Mouse (Mus musculus): ENCODE measurements at regions not wholly inside any gene's neighbourhood (a gene's known extent, or its start where the extent isn't known, plus 50 kb on each side); places are given as distances from the start of the nearest gene placed in this dataset.

- TF ChIP-seq CTCF (IDR thresholded peaks at IDR 0.05; ENCODE audit: control insufficient read depth, insufficient read depth, insufficient read length) (no peak), MAX (IDR thresholded peaks at IDR 0.05) (no peak), MYOG (IDR thresholded peaks at IDR 0.05; ENCODE audit: control insufficient read depth, extremely low read depth, insufficient read length) (no peak), USF1 (IDR thresholded peaks at IDR 0.05; ENCODE audit: low read depth) (no peak), FOSL1 (IDR thresholded peaks at IDR 0.05; ENCODE audit: insufficient read depth, low read length, poor library complexity, severe bottlenecking) (no peak), MYOD1 (IDR thresholded peaks at IDR 0.05; ENCODE audit: control insufficient read depth, insufficient read length, low read depth) (no peak), CEBPB (IDR thresholded peaks at IDR 0.05; ENCODE audit: low read depth) (no peak)
- H3K36me3 ChIP-seq (ENCODE audit: control insufficient read depth, insufficient read depth) = no peaks in the 10 kb centered on the region
- peaks cover 4% of the 10 kb centered on the region for H3K27me3 ChIP-seq (ENCODE audit: control insufficient read depth, insufficient read depth, insufficient read length)
- no peak overlapping the region for H3K4me3 ChIP-seq (ENCODE audit: insufficient read depth, poor library complexity, severe bottlenecking)
- no peak overlapping the region for H3ac ChIP-seq (ENCODE audit: control insufficient read depth, insufficient read length, low read depth)
- H3K79me2 ChIP-seq (ENCODE audit: control insufficient read depth, insufficient read depth) = no peaks in the 10 kb centered on the region
- no peaks in the 10 kb centered on the region for H3K79me3 ChIP-seq (ENCODE audit: low read depth)
Observed at GRCm38 (mm10) chr11:32941331-32942009, 117.1 kb upstream of the Smim23 start.

GRCm38 (mm10) chr11:32939102-32939501 lies 114.7 kb upstream of the Smim23 start:
- H3K79me3 ChIP-seq (ENCODE audit: low read depth) = no peaks in the 10 kb centered on the region
- no peak overlapping the region for H3K4me3 ChIP-seq (ENCODE audit: insufficient read depth, poor library complexity, severe bottlenecking)
- no peak for TF ChIP-seq CEBPB (IDR thresholded peaks at IDR 0.05; ENCODE audit: low read depth)
- TF ChIP-seq MYOD1 (IDR thresholded peaks at IDR 0.05; ENCODE audit: control insufficient read depth, insufficient read length, low read depth) = no peak
- TF ChIP-seq MYOG (IDR thresholded peaks at IDR 0.05; ENCODE audit: control insufficient read depth, extremely low read depth, insufficient read length) = no peak
- TF ChIP-seq USF1 (IDR thresholded peaks at IDR 0.05; ENCODE audit: low read depth) = no peak
- peaks cover under 1% of the 10 kb centered on the region for H3K27me3 ChIP-seq (ENCODE audit: control insufficient read depth, insufficient read depth, insufficient read length)
- no peaks in the 10 kb centered on the region for H3K79me2 ChIP-seq (ENCODE audit: control insufficient read depth, insufficient read depth)
- H3K36me3 ChIP-seq (ENCODE audit: control insufficient read depth, insufficient read depth) = no peaks in the 10 kb centered on the region
- no peak overlapping the region for H3ac ChIP-seq (ENCODE audit: control insufficient read depth, insufficient read length, low read depth)

- H3K4me3 ChIP-seq (ENCODE audit: insufficient read depth, poor library complexity, severe bottlenecking) = no peak overlapping the region
- TF ChIP-seq FOSL1 (IDR thresholded peaks at IDR 0.05; ENCODE audit: insufficient read depth, low read length, poor library complexity, severe bottlenecking) = no peak
- no peak for TF ChIP-seq MYOD1 (IDR thresholded peaks at IDR 0.05; ENCODE audit: control insufficient read depth, insufficient read length, low read depth)
- TF ChIP-seq MAX (IDR thresholded peaks at IDR 0.05) = no peak
- TF ChIP-seq MYOG (IDR thresholded peaks at IDR 0.05; ENCODE audit: control insufficient read depth, extremely low read depth, insufficient read length) = no peak
- no peak for TF ChIP-seq CTCF (IDR thresholded peaks at IDR 0.05; ENCODE audit: control insufficient read depth, insufficient read depth, insufficient read length)
- no peak for TF ChIP-seq USF1 (IDR thresholded peaks at IDR 0.05; ENCODE audit: low read depth)
- TF ChIP-seq CEBPB (IDR thresholded peaks at IDR 0.05; ENCODE audit: low read depth) = no peak
- H3K27me3 ChIP-seq (ENCODE audit: control insufficient read depth, insufficient read depth, insufficient read length) = no peaks in the 10 kb centered on the region
- no peak overlapping the region for H3ac ChIP-seq (ENCODE audit: control insufficient read depth, insufficient read length, low read depth)
- H3K79me2 ChIP-seq (ENCODE audit: control insufficient read depth, insufficient read depth) = no peaks in the 10 kb centered on the region
- no peaks in the 10 kb centered on the region for H3K36me3 ChIP-seq (ENCODE audit: control insufficient read depth, insufficient read depth)
- H3K79me3 ChIP-seq (ENCODE audit: low read depth) = no peaks in the 10 kb centered on the region
Observed at GRCm38 (mm10) chr11:32937167-32937566, 112.8 kb upstream of the Smim23 start.

- Histone ChIP-seq H3K27me3 (ENCODE audit: control insufficient read depth, insufficient read depth, insufficient read length) (no peaks in the 10 kb centered on the region), H3ac (ENCODE audit: control insufficient read depth, insufficient read length, low read depth) (no peak overlapping the region), H3K79me2 (ENCODE audit: control insufficient read depth, insufficient read depth) (no peaks in the 10 kb centered on the region), H3K36me3 (ENCODE audit: control insufficient read depth, insufficient read depth) (no peaks in the 10 kb centered on the region), H3K4me3 (ENCODE audit: insufficient read depth, poor library complexity, severe bottlenecking) (no peak overlapping the region), H3K79me3 (ENCODE audit: low read depth) (no peaks in the 10 kb centered on the region)
- TF ChIP-seq CEBPB (IDR thresholded peaks at IDR 0.05; ENCODE audit: low read depth) = no peak
- TF ChIP-seq MYOD1 (IDR thresholded peaks at IDR 0.05; ENCODE audit: control insufficient read depth, insufficient read length, low read depth) = no peak
- no peak for TF ChIP-seq USF1 (IDR thresholded peaks at IDR 0.05; ENCODE audit: low read depth)
- TF ChIP-seq MAX (IDR thresholded peaks at IDR 0.05) = no peak
- TF ChIP-seq CTCF (IDR thresholded peaks at IDR 0.05; ENCODE audit: control insufficient read depth, insufficient read depth, insufficient read length) = no peak
- no peak for TF ChIP-seq MYOG (IDR thresholded peaks at IDR 0.05; ENCODE audit: control insufficient read depth, extremely low read depth, insufficient read length)
- no peak for TF ChIP-seq FOSL1 (IDR thresholded peaks at IDR 0.05; ENCODE audit: insufficient read depth, low read length, poor library complexity, severe bottlenecking)
Observed at GRCm38 (mm10) chr11:32931928-32932327, 107.5 kb upstream of the Smim23 start.

- no peak overlapping the region for H3K4me3 ChIP-seq (ENCODE audit: insufficient read depth, poor library complexity, severe bottlenecking)
- no peaks in the 10 kb centered on the region for H3K27me3 ChIP-seq (ENCODE audit: control insufficient read depth, insufficient read depth, insufficient read length)
- H3ac ChIP-seq (ENCODE audit: control insufficient read depth, insufficient read length, low read depth) = no peak overlapping the region
- H3K36me3 ChIP-seq (ENCODE audit: control insufficient read depth, insufficient read depth) = no peaks in the 10 kb centered on the region
- TF ChIP-seq MAX (IDR thresholded peaks at IDR 0.05) (no peak), USF1 (IDR thresholded peaks at IDR 0.05; ENCODE audit: low read depth) (no peak), CTCF (IDR thresholded peaks at IDR 0.05; ENCODE audit: control insufficient read depth, insufficient read depth, insufficient read length) (no peak), MYOG (IDR thresholded peaks at IDR 0.05; ENCODE audit: control insufficient read depth, extremely low read depth, insufficient read length) (no peak), CEBPB (IDR thresholded peaks at IDR 0.05; ENCODE audit: low read depth) (no peak), MYOD1 (IDR thresholded peaks at IDR 0.05; ENCODE audit: control insufficient read depth, insufficient read length, low read depth) (no peak), FOSL1 (IDR thresholded peaks at IDR 0.05; ENCODE audit: insufficient read depth, low read length, poor library complexity, severe bottlenecking) (no peak)
- H3K79me3 ChIP-seq (ENCODE audit: low read depth) = no peaks in the 10 kb centered on the region
- H3K79me2 ChIP-seq (ENCODE audit: control insufficient read depth, insufficient read depth) = no peaks in the 10 kb centered on the region
Observed at GRCm38 (mm10) chr11:32931018-32931417, 106.6 kb upstream of the Smim23 start.

- H3K4me3 ChIP-seq (ENCODE audit: insufficient read depth, poor library complexity, severe bottlenecking) = no peak overlapping the region
- no peaks in the 10 kb centered on the region for H3K27me3 ChIP-seq (ENCODE audit: control insufficient read depth, insufficient read depth, insufficient read length)
- H3ac ChIP-seq (ENCODE audit: control insufficient read depth, insufficient read length, low read depth) = no peak overlapping the region
- TF ChIP-seq FOSL1 (IDR thresholded peaks at IDR 0.05; ENCODE audit: insufficient read depth, low read length, poor library complexity, severe bottlenecking) (no peak), MYOD1 (IDR thresholded peaks at IDR 0.05; ENCODE audit: control insufficient read depth, insufficient read length, low read depth) (no peak), CTCF (IDR thresholded peaks at IDR 0.05; ENCODE audit: control insufficient read depth, insufficient read depth, insufficient read length) (no peak), USF1 (IDR thresholded peaks at IDR 0.05; ENCODE audit: low read depth) (no peak)
- no peaks in the 10 kb centered on the region for H3K36me3 ChIP-seq (ENCODE audit: control insufficient read depth, insufficient read depth)
- no peaks in the 10 kb centered on the region for H3K79me2 ChIP-seq (ENCODE audit: control insufficient read depth, insufficient read depth)
- no peaks in the 10 kb centered on the region for H3K79me3 ChIP-seq (ENCODE audit: low read depth)
Observed at GRCm38 (mm10) chr11:32928837-32929236, 104.4 kb upstream of the Smim23 start.

Measured in C2C12 (cell line).